Mouse (Mus musculus) midbrain, embryonic 16.5 days (tissue): Measurements from ENCODE around the gene Vamp2. TPM values are rescaled to one million over a fixed set of nuclear protein-coding genes. Genes with fewer than 3 reads are reported as not detected.

Source experiments
- ATAC-seq: fragments of 200-750 bp; cut with Nextera tagmentation; 2 replicates; pipeline ENCODE4 v1.8.0; 2017; ENCODE audit warnings: moderate TSS enrichment
- H3K27ac ChIP-seq: fragments of 300-500 bp; sonication (generic); 2 replicates; pipeline ENCODE4 v1.5.1; 2014; ENCODE audit warnings: mild to moderate bottlenecking, low read length, mixed read lengths
- H3K27me3 ChIP-seq: fragments of 300-500 bp; sonication (generic); 2 replicates; pipeline ENCODE4 v1.6.1; 2014; ENCODE audit warnings: low read depth, low read length, mixed read lengths; ENCODE audit not compliant: control insufficient read depth, insufficient read depth
- H3K36me3 ChIP-seq: fragments of 300-500 bp; sonication (generic); 2 replicates; pipeline ENCODE4 v1.6.1; 2014; ENCODE audit warnings: mild to moderate bottlenecking, low read length, moderate library complexity, mixed read lengths; ENCODE audit not compliant: control insufficient read depth, insufficient read depth
- H3K4me1 ChIP-seq: fragments of 300-500 bp; sonication (generic); 2 replicates; pipeline ENCODE4 v1.6.1; 2014; ENCODE audit warnings: mild to moderate bottlenecking, low read length, mixed read lengths; ENCODE audit not compliant: control insufficient read depth, insufficient read depth
- H3K4me2 ChIP-seq: fragments of 300-500 bp; sonication (generic); 2 replicates; pipeline ENCODE4 v1.6.1; 2014; ENCODE audit warnings: mild to moderate bottlenecking, low read length, mixed read lengths
- H3K4me3 ChIP-seq: fragments of 300-500 bp; sonication (generic); 2 replicates; pipeline ENCODE4 v1.5.1; 2014; ENCODE audit warnings: low read depth, mild to moderate bottlenecking, low read length, moderate library complexity, mixed read lengths
- H3K9ac ChIP-seq: fragments of 300-500 bp; sonication (generic); 2 replicates; pipeline ENCODE4 v1.6.1; 2014; ENCODE audit warnings: low read depth, low read length, mixed read lengths
- H3K9me3 ChIP-seq: fragments of 300-500 bp; sonication (generic); replicated peaks from 2 replicates; pipeline ENCODE4 v1.6.1; 2014; ENCODE audit warnings: mild to moderate bottlenecking, low read length, mixed read lengths; ENCODE audit not compliant: control insufficient read depth, poor library complexity, severe bottlenecking
- WGBS: fragments of 180-500 bp; shearing (Covaris S2); extraction: QIAGEN DNeasy Blood & Tissue Kit; methylation state at CpG from one replicate; pipeline ENCODE4 v1.1.7; 2014; 5-methylcytosine and 5-hydroxymethylcytosine counted together
- polyA plus RNA-seq: library from polyadenylated mRNA; unstranded; fragments of >200 nt; fragmentation: Nextera tagmentation; extraction: Ambion mirVana; gene quantifications from 2 replicates; pipeline ENCODE4 v1.2.1, GENCODE M21; 2015

The Vamp2 gene
- polyA plus RNA-seq, 1 experiment from 2014 or later, result 438 TPM

DNA sequence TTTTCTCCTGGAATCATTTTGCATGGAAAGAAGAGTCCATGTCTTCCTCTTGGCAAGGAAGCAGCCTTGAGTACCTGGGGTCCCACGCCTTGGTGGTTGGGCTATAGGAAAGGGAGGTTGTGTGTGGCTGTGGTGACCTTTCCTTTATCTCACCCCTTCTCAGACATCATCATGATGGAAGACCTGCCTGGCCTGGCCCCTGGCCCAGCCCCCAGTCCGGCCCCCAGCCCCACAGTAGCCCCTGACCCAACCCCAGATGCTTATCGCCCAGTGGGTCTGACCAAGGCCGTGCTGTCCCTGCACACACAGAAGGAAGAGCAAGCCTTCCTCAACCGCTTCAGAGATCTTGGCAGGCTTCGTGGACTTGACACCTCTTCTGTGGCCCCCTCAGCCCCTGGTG lies 16.9 kb downstream of the Vamp2 start:
- no peaks in the 10 kb centered on the region for H3K9me3 ChIP-seq
- no peak overlapping the region for H3K4me3 ChIP-seq
- H3K9ac ChIP-seq, result no peak overlapping the region
- H3K4me1 ChIP-seq, result peaks cover 7% of the 10 kb centered on the region
- H3K36me3 ChIP-seq, result peaks cover 47% of the 10 kb centered on the region
- no peaks in the 10 kb centered on the region for H3K27me3 ChIP-seq
- H3K27ac ChIP-seq, result no peak overlapping the region
- 84% methylated on average over 6 of the region's 6 CpGs for WGBS
- ATAC-seq, result no peak
- H3K4me2 ChIP-seq, result no peak overlapping the region

DNA sequence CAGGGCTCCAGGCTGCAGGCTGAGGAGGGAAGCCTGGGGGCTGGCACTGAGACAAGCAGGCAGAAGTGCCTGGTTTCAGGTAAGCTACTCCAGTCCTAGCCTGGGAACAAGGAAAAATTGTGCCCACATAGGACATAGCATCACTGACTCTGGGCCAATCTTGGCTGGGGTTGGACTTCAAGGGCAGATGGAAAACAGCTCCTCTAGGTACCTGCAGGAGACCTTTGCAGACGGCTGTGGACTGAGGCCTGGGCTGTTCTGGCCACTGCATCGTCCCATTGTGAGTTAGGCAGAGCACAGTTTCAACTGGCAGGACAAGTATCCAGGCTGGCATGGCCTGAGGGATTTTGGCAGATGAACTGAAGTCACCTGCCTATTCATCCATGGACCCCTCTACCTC lies 17.5 kb downstream of the Vamp2 start:
- Histone ChIP-seq H3K36me3 (peaks cover 47% of the 10 kb centered on the region), H3K4me3 (no peak overlapping the region), H3K27ac (no peak overlapping the region), H3K9me3 (no peaks in the 10 kb centered on the region), H3K9ac (0 out of 2 replicates have a peak overlapping the region, but pooled peaks have one; percentile 26), H3K4me1 (peaks cover 1% of the 10 kb centered on the region; the same call in 1 of the 2 replicates), H3K27me3 (no peaks in the 10 kb centered on the region), H3K4me2 (no peak overlapping the region)
- ATAC-seq, result no peak
- 86% methylated on average over 2 of the region's 2 CpGs for WGBS

- Histone ChIP-seq H3K27me3 (no peaks in the 10 kb centered on the region), H3K4me2 (no peak overlapping the region), H3K4me1 (0 out of 2 replicates have a peak, but pooled peaks cover 2% of the 10 kb centered on the region), H3K27ac (no peak overlapping the region), H3K4me3 (no peak overlapping the region), H3K36me3 (peaks cover 45% of the 10 kb centered on the region), H3K9me3 (no peaks in the 10 kb centered on the region), H3K9ac (no peak overlapping the region)
- no peak for ATAC-seq
- WGBS, result 92% methylated on average over 11 of the region's 11 CpGs
Measured at GRCm38 (mm10) chr11:69106299-69106698, 18.0 kb downstream of the Vamp2 start.

DNA sequence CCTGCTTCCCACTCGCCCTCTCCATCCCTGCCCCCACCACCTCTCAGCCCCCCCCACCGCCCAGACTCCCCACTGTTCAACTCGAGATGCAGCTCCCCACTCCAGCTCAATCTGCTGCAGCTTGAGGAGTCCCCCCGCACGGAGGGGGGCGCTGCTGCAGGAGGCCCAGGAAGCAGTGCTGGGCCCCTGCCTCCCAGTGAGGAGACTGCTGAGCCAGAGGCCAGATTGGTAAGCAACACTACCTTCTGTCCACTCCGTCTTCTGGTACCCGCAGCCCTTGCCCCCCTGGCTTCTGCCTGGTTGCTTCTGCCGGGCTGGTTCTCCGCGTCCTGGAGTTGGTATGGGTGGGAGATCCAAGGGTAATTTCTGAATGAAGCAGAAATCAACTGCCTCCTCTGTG lies 18.6 kb downstream of the Vamp2 start:
- no peak for ATAC-seq

DNA sequence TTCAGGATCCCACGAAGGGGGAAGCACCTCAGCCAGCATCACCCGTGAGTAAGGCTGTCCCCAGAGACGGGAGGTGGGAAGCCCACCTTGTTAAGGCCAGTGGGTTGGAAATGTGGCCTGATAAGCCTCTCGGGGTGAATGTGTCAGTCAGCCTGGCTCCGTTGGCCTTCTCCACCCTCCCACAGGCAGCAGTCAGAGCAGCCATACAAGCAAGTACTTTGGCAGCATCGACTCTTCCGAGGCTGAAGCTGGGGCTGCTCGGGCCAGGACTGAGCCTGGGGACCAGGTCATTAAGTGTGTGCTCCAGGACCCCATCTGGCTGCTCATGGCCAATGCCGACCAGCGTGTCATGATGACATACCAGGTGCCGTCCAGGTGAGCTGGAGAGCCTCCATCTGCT lies 19.4 kb downstream of the Vamp2 start:
- peaks cover 35% of the 10 kb centered on the region for H3K36me3 ChIP-seq
- no peak overlapping the region for H3K27ac ChIP-seq
- no peak overlapping the region for H3K4me2 ChIP-seq
- no peak overlapping the region for H3K4me3 ChIP-seq
- H3K9me3 ChIP-seq, result no peaks in the 10 kb centered on the region
- 0 out of 2 replicates have a peak, but pooled peaks cover 2% of the 10 kb centered on the region for H3K4me1 ChIP-seq
- 94% methylated on average over 11 of the region's 11 CpGs for WGBS
- no peak for ATAC-seq
- H3K9ac ChIP-seq, result no peak overlapping the region
- H3K27me3 ChIP-seq, result no peaks in the 10 kb centered on the region

More for the DNA sequence above, 18.6 kb downstream of the Vamp2 start:
- Histone ChIP-seq H3K9ac (no peak overlapping the region), H3K4me3 (no peak overlapping the region), H3K36me3 (peaks cover 42% of the 10 kb centered on the region), H3K4me1 (0 out of 2 replicates have a peak, but pooled peaks cover 2% of the 10 kb centered on the region), H3K27me3 (no peaks in the 10 kb centered on the region), H3K9me3 (no peaks in the 10 kb centered on the region), H3K27ac (no peak overlapping the region), H3K4me2 (no peak overlapping the region)
- 88% methylated on average over 10 of the region's 11 CpGs for WGBS

DNA sequence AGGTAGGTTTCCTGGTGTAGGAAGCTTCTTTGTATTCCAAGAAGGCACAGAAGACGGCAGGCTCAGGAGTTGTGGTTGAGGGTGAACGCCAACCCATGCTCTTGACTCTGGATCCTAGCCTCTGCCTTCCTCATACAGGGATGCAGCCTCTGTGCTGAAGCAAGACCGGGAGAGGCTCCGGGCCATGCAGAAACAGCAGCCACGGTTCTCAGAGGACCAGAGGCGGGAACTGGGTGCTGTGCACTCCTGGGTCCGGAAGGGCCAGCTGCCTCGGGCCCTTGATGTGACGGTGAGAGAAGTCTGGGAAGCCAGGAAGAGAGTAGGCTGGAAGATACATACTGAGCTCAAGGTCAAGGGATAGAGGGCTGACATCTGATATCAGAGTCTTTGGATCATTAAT lies 19.9 kb downstream of the Vamp2 start:
- Histone ChIP-seq H3K36me3 (peaks cover 29% of the 10 kb centered on the region), H3K9ac (no peak overlapping the region), H3K4me3 (no peak overlapping the region), H3K9me3 (no peaks in the 10 kb centered on the region), H3K4me1 (0 out of 2 replicates have a peak, but pooled peaks cover 2% of the 10 kb centered on the region), H3K27me3 (no peaks in the 10 kb centered on the region), H3K27ac (no peak overlapping the region), H3K4me2 (no peak overlapping the region)
- no peak for ATAC-seq
- 94% methylated on average over 9 of the region's 9 CpGs for WGBS

DNA sequence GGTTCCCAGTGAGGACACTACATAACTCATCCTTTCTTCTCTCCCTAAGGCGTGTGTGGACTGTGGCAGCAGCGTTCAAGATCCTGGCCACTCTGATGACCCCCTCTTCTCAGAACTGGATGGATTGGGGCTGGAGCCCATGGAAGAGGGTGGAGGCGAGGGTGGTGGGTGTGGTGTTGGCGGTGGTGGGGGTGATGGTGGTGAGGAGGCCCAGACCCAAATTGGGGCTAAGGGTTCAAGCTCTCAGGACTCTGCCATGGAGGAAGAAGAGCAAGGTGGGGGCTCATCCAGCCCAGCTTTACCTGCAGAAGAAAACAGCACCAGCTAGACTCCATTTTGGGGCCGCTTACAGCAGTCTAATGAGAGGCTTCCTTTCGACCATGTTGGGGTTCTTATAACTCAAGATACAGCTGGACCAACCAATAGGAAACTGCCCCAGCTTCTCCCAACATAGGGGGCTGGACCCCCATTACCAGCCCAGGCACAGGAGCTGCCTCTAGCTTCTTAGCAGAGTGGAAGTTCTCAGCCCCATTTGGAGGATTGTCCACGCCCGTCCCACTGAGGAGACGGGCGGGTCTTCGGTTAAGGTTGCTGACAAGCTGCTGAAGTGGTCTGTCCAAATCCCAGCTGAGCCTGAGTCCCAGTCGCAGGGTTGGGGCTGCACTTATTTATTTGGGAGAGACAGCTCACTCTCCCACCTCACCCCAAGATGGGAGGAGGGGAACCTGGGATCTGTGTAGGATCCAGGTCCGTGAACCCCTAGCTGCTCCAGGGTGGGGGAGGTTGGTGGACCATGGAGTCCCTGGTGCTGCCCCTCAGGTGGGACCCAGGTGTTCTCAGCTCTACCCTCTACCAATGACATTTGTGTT lies 21.0 kb downstream of the Vamp2 start:
- no peak for ATAC-seq
- peaks cover 20% of the 10 kb centered on the region for H3K36me3 ChIP-seq
- 84% methylated on average over 13 of the region's 13 CpGs for WGBS

DNA sequence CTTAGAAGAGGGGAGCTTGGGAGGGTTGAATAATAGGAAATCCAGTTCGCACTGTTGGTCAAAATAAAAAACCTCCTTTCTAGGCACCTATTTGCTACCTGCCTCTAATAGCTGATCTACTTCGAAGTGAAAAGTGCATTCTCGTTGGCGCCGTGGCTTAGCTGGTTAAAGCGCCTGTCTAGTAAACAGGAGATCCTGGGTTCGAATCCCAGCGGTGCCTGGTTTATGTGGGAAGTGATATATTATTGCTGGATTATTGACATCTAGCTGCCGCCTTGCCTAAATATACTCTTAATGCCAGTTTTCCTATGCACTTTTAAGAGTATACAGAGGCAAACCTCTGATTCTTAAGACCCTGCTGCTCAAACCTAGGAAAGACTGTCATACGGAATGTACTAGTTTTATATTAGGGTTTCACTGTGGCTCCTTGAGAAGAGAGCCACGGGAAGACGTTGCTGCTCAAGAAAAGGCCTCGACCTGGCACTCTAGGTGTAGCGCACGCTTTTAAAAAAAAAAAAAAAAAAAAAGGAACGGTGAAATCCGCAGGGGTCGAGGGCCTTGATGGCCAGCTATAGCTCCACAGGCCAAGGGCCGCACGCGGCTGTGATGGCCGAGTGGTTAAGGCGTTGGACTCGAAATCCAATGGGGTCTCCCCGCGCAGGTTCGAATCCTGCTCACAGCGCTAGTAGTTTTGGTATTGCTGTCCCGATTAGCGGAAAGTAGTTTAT lies 22.2 kb downstream of the Vamp2 start:
- peak overlapping the region; percentile 47 for H3K4me3 ChIP-seq
- peak; percentile 57 for ATAC-seq
- no peaks in the 10 kb centered on the region for H3K9me3 ChIP-seq
- 0 out of 2 replicates have a peak, but pooled peaks cover 2% of the 10 kb centered on the region for H3K4me1 ChIP-seq
- peaks cover 15% of the 10 kb centered on the region for H3K36me3 ChIP-seq
- peak overlapping the region; percentile 67 for H3K4me2 ChIP-seq
- peak overlapping the region; percentile 51; the same call in 1 of the 2 replicates for H3K9ac ChIP-seq
- no peaks in the 10 kb centered on the region for H3K27me3 ChIP-seq
- WGBS, result under 1% methylated on average over 29 of the region's 30 CpGs
- peak overlapping the region; percentile 14; the same call in 1 of the 2 replicates for H3K27ac ChIP-seq

More for the DNA sequence above, 21.0 kb downstream of the Vamp2 start:
- no peak overlapping the region for H3K27ac ChIP-seq
- no peak overlapping the region for H3K9ac ChIP-seq
- H3K4me1 ChIP-seq, result 0 out of 2 replicates have a peak, but pooled peaks cover 2% of the 10 kb centered on the region
- no peaks in the 10 kb centered on the region for H3K9me3 ChIP-seq
- H3K4me3 ChIP-seq, result no peak overlapping the region
- no peak overlapping the region for H3K4me2 ChIP-seq
- no peaks in the 10 kb centered on the region for H3K27me3 ChIP-seq
